Mouse (Mus musculus): ENCODE results near the gene Irf2.

DNA sequence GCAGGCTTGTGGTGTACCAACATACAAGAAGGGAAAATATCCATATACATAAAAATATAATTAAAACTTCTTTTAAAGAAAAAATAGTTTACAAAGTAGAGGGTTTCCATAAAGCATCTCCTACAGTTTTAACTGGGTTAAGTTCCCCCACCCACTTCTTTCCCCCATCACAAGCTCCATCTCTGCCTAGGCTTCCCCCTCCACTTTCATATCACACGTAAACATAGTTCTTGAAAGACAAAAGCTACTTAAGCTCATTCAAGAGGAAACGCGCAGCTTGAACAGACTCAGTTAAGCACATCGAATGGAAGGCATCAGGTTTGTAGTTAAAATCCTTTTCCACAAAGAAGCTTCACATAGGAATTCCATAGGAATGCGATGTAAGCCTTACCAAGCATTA is 32.8 kb upstream of the Irf2 start:
- TF ChIP-seq CTCF (IDR thresholded peaks at IDR 0.05; ENCODE audit: insufficient read depth, low read depth, low read length) = no peak
- no peak for TF ChIP-seq POLR2A (IDR thresholded peaks at IDR 0.05; ENCODE audit: insufficient read depth, low read depth, low read length)

Data from olfactory bulb, adult 2 months (tissue).